Mouse (Mus musculus) brain, embryonic 14.5 days (tissue): ENCODE data around the gene Zic4.

ENCODE experiments used
- CTCF ChIP-seq: fragments of 200-500 bp; IDR thresholded peaks from 2 replicates; pipeline ENCODE4 v1.5.1; 2012; ENCODE audit warnings: inconsistent platforms, mild to moderate bottlenecking, moderate library complexity, borderline replicate concordance; ENCODE audit not compliant: insufficient read depth, insufficient read length; ENCODE audit errors: extremely low read depth
- POLR2A ChIP-seq: fragments of 200-500 bp; IDR thresholded peaks from 2 replicates; pipeline ENCODE4 v1.6.1; 2012; ENCODE audit warnings: mild to moderate bottlenecking, inconsistent platforms, borderline replicate concordance; ENCODE audit not compliant: poor library complexity, insufficient read depth, insufficient read length, severe bottlenecking; ENCODE audit errors: extremely low read depth

DNA sequence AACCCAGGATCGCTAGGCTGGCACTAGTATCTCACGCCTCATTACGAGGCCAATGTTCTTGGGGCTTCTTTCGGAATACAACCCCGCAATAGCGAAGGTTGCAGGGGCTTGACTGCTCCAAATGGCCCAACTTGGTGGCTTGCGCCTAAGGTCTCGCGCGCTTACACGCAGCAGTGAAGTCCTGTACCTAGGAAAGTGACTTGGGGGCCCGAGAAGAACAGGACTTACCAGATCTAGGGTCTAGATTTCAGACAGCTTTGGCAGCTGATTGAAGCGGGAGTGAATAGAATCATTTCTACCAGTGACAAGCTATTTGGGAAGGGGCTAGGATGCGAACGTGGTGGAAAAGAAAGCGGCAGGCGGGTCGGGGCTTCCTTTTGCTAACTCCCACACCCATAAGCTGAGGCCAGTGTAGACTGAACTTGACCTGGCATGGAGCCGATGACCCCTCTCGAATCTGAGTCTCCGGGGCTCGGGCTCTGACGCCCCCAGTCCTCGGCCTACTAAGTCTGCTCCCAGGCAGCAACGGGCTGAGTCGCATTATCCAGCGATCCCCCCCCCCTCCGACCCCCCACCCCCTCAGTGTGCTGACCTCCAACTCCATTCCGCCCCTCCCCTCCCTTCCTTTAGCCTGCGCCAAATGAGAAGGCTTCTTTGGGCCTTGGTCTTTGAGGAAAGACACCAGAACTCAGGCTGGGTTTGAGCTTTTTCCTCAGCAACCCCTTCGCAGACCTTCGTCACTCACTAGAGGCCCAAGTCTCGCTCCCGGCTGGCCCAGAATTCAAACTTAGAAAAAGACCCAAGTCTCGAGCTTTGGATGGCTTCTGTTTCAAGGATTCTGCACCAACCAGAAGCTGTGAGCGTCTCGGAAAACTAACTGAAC, 8.4 kb upstream of the Zic4 start:
- TF ChIP-seq POLR2A (no peak), CTCF (no peak)
